Mouse (Mus musculus) urinary bladder, adult 18-20 months (tissue): ENCODE results near the gene Flnb.

Experiments used
- DNase-seq, 2 experiments: peaks; one replicate each; pipeline ENCODE4 v3.0.0; 2022; ENCODE audit warnings: low spot score in 2 of 2, mixed read lengths in 2 of 2

Flnb gene

DNA sequence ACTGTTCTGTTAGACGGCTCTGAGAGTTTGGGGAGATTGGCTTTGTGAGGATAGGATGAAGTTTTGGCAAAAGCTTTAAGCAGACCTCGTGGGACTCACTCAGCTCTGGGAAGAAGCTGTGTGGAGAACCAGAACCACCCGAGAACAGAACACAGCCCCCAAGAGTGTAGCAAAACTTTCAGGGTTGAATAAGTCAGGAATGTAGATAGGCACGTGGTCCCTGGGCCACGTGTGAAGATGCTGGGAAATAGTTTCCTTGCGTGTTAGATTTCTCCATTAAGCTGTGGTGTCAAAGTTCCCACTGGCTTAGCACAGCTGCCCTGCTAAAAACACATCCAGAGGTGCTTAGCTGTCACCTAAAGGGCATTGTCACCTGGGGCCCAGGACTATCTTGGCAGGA, 174.4 kb downstream of the Flnb start:
- DNase-seq: no peak

DNA sequence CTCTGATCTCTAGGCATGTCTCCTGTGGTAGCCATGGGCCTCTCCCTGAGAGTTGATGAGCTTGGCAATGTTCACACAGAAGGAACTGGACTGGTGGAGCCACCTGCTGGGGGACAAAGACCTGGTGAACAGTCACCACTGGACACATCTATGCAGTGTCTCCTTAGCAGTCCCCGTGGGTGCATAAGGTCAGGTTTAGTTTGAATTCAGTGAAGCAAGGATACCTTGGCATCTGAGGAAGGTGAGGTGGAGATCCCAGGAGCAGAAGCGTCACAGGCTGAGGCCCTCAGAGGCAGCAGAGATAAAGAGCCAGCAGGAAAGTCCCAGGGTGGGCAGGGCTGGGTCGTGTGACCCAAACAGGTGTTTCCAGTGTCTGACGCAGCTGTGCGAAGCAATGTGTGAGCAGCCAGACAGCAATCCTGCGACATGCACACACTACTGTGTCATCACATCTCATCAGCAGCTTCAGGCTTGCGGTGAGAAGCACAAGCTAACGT, 176.6 kb downstream of the Flnb start, which contains the start of gene Dnase1l3:
Dnase1l3 (minus strand) TSS at position 303 of the 497 bp plus-strand sequence.
- DNase-seq: peak; percentile 42 to 43

DNA sequence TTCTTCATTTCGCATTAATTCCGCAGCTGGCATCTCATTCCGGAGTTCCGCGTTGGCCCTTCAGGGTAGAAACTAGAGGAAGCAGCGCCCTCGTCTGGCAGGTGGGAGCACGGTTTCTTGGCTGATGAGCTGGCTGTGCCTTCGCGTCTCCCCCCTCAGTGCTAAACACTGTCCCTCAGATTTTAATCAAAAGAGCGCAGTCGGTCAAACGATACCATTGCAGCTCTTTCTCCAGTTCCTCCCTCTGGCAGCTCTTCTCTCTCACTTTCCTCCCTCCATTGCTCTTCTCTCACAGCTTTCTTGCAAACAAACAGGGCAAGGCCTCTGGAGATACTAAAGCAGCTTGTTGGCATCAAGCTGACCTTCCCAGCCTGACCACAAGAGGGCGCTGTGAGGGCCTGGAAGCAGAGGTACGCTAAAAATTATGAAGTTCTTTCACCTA, 179.5 kb downstream of the Flnb start:
- DNase-seq: peak; percentile 83 to 84

DNA sequence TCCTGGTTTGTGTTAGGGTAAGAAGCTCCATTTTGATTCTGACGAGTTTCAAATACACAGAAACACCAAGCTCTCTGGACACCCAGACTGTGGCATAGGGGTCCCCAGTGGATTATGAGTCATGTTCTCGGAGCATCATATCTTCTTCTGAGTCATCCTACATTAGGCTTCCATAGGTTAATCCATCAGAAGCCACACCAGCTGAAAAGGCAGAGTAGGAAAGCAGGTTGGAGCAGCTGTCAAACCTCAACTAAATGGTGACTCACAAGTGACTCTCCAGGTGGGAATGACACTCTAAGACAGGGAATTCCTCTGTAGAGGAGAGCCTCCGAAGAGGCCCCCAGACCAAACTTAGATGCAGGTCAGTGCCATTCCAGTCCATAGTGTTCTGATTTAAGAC, 181.3 kb downstream of the Flnb start:
- DNase-seq: no peak

DNA sequence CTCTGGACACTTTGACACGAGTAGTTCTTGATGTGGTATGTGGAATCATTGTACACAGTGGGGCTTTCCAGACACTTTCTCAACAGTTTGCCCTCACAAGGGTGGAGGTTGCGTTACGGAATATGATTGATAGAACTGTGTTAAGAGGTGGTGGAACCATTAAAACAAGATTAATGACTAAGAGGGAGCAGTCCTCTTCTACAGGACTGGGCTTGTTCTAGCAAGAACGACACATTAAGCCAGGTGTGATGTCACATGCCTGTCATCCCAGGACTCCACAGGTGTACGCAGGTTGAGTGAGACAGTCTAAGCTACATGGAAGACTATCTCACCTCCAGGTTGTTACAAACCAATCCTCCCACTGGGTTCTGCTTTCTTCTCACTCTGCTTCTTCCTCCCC, 181.7 kb downstream of the Flnb start:
- DNase-seq: no peak

DNA sequence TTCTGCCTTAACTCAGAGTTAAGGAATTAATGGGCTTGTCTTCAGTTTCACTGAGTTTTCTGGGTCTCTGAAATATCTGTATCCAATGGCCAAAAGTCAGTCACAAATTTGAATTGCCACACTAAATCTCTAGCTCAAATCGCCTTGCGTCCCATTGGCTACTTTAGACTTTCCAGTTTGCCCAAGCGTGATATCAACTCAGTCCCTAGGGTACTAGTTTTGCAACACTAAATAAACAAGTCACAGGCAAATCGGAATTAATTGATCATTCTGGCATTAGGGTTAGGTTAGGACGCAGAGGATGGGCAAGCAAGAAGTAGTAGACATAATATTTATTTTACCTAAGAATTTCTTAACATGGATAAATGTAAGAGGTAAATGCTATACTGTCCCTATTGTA, 182.5 kb downstream of the Flnb start:
- DNase-seq: no peak
